Mouse (Mus musculus) hindbrain, embryonic 13.5 days (tissue): ENCODE data around the gene Esrrg. TPM values are rescaled to one million over a fixed set of nuclear protein-coding genes. Genes with fewer than 3 reads are reported as not detected.
A peak's percentile ranks its signal among the peaks of the same experiment; 100 is the strongest.

Experiments used
- ATAC-seq: fragments of 200-750 bp; cut with Nextera tagmentation; 2 replicates; pipeline ENCODE4 v1.8.0; 2017; ENCODE audit warnings: moderate TSS enrichment; ENCODE audit not compliant: low FRiP score
- H3K27ac ChIP-seq: fragments of 300-500 bp; sonication (generic); 2 replicates; pipeline ENCODE4 v1.5.1; 2015; ENCODE audit warnings: inconsistent platforms, mild to moderate bottlenecking, moderate library complexity
- H3K27me3 ChIP-seq: fragments of 300-500 bp; sonication (generic); 2 replicates; pipeline ENCODE4 v1.6.1; 2015; ENCODE audit warnings: mild to moderate bottlenecking, inconsistent platforms
- H3K36me3 ChIP-seq: fragments of 300-500 bp; sonication (generic); 2 replicates; pipeline ENCODE4 v1.6.1; 2015; ENCODE audit warnings: mild to moderate bottlenecking, inconsistent platforms
- H3K4me1 ChIP-seq: fragments of 300-500 bp; sonication (generic); replicated peaks from 2 replicates; pipeline ENCODE4 v1.6.1; 2015; ENCODE audit warnings: inconsistent platforms
- H3K4me2 ChIP-seq: fragments of 300-500 bp; sonication (generic); 2 replicates; pipeline ENCODE4 v1.6.1; 2015; ENCODE audit warnings: inconsistent platforms, mild to moderate bottlenecking, moderate library complexity
- H3K4me3 ChIP-seq: fragments of 300-500 bp; sonication (generic); 2 replicates; pipeline ENCODE4 v1.5.1; 2015; ENCODE audit warnings: mild to moderate bottlenecking, inconsistent platforms
- H3K9ac ChIP-seq: fragments of 300-500 bp; sonication (generic); 2 replicates; pipeline ENCODE4 v1.6.1; 2015; ENCODE audit warnings: mild to moderate bottlenecking, inconsistent platforms
- H3K9me3 ChIP-seq: fragments of 300-500 bp; sonication (generic); 2 replicates; pipeline ENCODE4 v1.6.1; 2016; ENCODE audit warnings: inconsistent platforms
- WGBS: fragments of 180-500 bp; shearing (Covaris S2); methylation state at CpG from one replicate; pipeline ENCODE4 v1.1.7; 2015; 5-methylcytosine and 5-hydroxymethylcytosine counted together
- polyA plus RNA-seq: library from polyadenylated mRNA; unstranded; fragments of >200 nt; fragmentation: Nextera tagmentation; extraction: Ambion mirVana; gene quantifications from 2 replicates; pipeline ENCODE4 v1.2.1, GENCODE M21; 2015

Gene Esrrg
- polyA plus RNA-seq, 1 experiment from 2014 or later, result 28.9 TPM

DNA sequence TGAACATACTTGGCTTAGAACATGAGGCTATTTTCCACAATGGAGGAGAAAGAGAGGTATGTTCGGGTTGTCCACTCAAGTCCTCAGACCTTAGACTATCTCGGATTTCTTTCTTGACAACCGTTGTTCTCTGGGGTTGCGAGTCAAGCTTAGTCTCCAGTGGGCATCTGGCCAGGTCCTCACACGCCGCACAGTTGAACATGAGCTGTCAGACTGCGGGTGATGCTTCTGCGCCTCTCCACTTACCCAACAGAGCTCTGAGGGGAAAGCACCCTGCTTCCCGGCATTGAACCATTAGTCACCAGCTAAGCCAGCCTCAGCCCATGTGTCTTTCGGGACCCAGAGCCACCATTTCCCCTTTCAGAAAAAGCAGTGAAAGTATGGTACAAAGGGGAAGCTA is 633.2 kb downstream of the Esrrg start:
- ATAC-seq, result no peak
- no peaks in the 10 kb centered on the region for H3K36me3 ChIP-seq
- no peaks in the 10 kb centered on the region for H3K9me3 ChIP-seq
- no peak overlapping the region for H3K27ac ChIP-seq
- no peak overlapping the region for H3K4me2 ChIP-seq
- H3K4me1 ChIP-seq, result 0 out of 2 replicates have a peak, but pooled peaks cover 2% of the 10 kb centered on the region
- H3K27me3 ChIP-seq, result no peaks in the 10 kb centered on the region
- H3K9ac ChIP-seq, result no peak overlapping the region
- H3K4me3 ChIP-seq, result no peak overlapping the region
- WGBS, result 90% methylated on average over 10 of the region's 10 CpGs

DNA sequence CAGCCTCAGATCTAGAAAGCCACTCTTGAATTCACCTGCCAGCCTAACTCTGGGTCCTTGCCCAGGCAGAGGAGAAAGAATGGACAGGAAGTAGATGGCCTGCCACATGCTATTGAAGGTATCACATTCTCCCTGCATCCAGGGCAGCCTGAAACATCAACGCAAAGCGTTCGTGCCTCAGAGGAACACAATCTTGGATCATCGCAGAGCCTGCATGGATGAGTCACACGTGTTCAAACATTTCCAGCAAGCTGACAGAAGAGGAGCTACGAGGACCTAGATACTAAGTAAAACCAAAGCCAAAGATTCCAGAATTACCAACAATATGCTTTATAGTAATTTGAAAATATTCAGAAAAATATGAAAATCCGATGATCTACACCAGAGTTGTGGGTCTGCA is 648.9 kb downstream of the Esrrg start:
- Histone ChIP-seq H3K4me3 (no peak overlapping the region), H3K9me3 (no peaks in the 10 kb centered on the region), H3K36me3 (no peaks in the 10 kb centered on the region), H3K4me1 (peaks cover 21% of the 10 kb centered on the region), H3K4me2 (no peak overlapping the region), H3K27ac (no peak overlapping the region), H3K9ac (no peak overlapping the region), H3K27me3 (no peaks in the 10 kb centered on the region)
- no peak for ATAC-seq
- WGBS, result 86% methylated on average over 7 of the region's 7 CpGs

DNA sequence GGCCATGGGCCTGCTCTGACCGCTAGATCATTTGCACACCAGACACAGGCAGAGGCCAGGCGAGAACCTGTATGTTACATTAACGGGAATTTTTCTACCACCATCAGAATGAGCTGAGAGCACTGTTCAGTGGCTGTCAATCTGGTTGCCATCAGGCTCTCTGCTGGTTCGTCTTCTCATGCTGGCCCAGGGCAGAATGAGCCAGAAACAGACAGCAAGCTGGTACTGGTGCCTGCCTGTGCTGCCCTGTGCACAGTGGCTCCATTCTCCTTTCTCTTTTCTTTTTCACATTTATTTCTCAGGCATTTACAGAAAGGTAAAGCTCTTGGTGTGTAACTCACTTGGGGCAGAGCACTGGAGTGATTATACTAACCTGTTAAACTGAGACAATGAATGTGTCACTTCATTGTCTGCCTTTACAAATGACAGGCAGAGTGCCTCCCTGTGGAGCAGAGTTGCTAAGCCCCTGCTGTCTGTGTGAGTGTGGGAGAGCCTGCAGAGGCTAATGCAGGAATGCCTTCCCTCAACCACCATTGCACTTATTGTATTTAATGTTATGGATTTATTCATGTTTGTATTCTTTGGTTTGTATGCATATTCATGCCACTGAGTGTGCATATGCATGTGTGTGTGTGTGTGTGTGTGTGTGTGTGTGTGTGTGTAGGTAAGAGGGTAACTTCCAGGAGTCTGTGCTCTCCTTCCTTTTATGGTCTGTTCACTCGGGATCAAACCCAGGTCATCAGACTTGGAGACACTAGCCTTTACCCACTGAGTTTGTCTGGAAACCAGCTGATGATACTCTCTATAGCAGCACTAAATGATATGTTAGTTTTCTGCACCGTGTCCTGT is 651.9 kb downstream of the Esrrg start:
- Histone ChIP-seq H3K9me3 (no peaks in the 10 kb centered on the region), H3K9ac (no peak overlapping the region), H3K27ac (peak overlapping the region; percentile 52; the same call in 1 of the 2 replicates), H3K4me3 (no peak overlapping the region), H3K4me1 (peaks cover 21% of the 10 kb centered on the region), H3K36me3 (no peaks in the 10 kb centered on the region), H3K4me2 (no peak overlapping the region), H3K27me3 (no peaks in the 10 kb centered on the region)
- peak; percentile 52; the same call in 1 of the 2 replicates for ATAC-seq
- 44% methylated on average over 6 of the region's 6 CpGs for WGBS

DNA sequence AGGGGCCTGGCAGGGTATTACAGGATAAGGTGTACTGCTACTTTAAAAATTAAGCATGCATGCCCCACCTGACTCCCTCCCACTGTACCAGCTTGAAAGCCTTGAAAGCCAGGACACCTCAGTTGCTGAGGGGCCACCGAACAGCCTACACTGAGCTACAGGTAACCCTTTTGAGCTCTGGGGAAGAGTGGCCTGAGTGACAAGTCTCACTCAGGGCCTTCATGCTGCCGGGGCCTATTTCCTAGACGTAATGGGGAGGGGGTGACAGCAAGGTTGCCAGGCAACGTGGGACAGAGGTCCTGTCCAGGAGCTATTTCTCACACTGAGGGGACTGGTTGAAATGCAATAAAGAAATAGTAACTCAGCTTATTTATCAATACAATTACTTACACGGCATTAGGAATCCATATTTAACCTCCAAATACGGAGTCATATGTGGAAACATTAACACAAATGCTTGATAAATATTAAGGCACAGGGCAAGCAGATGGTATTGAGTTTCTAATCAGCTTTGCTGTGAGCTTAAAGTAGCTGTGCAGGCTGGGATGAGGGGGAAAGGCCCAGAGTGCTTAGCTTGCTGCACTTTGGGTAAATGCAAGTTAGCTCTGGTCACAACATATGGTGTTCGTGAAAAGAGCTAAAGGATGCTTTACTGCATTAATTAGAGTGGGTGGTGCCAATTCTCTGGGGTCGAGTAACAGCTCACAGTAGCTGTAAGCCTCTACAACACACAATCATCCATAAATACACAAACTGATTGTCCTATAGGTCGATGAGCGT is 653.5 kb downstream of the Esrrg start, which contains the start of gene Ush2a:
Gene Ush2a, plus strand, starts transcription at position 121 of the 780 bp plus-strand sequence.
- WGBS, result 38% methylated on average over 10 of the region's 10 CpGs
- Histone ChIP-seq H3K36me3 (no peaks in the 10 kb centered on the region), H3K4me3 (no peak within 1 kb of the TSS), H3K9me3 (no peaks in the 10 kb centered on the region), H3K4me2 (no peak within 1 kb of the TSS), H3K27me3 (no peaks in the 10 kb centered on the region), H3K27ac (no peak within 1 kb of the TSS), H3K9ac (no peak within 1 kb of the TSS), H3K4me1 (peaks cover 21% of the 10 kb centered on the region)
- ATAC-seq, result no peak
